Mouse (Mus musculus) heart, adult 2 months (tissue): ENCODE measurements around the gene Daam2.

ENCODE experiments used
- CTCF ChIP-seq: fragments of 200-600 bp; IDR thresholded peaks from 2 replicates; pipeline ENCODE4 v1.8.1; 2022; ENCODE audit warnings: antibody characterized with exemption, mild to moderate bottlenecking, moderate library complexity
- EP300 ChIP-seq: fragments of 200-500 bp; IDR thresholded peaks from 2 replicates; pipeline ENCODE4 v1.6.1; 2011; ENCODE audit warnings: low read depth, low read length, control low read depth; ENCODE audit not compliant: insufficient read depth
- POLR2A ChIP-seq: fragments of 200-500 bp; IDR thresholded peaks from 2 replicates; pipeline ENCODE4 v1.6.1; 2011; ENCODE audit warnings: mild to moderate bottlenecking, low read depth, low read length, control low read depth; ENCODE audit not compliant: insufficient read depth

DNA sequence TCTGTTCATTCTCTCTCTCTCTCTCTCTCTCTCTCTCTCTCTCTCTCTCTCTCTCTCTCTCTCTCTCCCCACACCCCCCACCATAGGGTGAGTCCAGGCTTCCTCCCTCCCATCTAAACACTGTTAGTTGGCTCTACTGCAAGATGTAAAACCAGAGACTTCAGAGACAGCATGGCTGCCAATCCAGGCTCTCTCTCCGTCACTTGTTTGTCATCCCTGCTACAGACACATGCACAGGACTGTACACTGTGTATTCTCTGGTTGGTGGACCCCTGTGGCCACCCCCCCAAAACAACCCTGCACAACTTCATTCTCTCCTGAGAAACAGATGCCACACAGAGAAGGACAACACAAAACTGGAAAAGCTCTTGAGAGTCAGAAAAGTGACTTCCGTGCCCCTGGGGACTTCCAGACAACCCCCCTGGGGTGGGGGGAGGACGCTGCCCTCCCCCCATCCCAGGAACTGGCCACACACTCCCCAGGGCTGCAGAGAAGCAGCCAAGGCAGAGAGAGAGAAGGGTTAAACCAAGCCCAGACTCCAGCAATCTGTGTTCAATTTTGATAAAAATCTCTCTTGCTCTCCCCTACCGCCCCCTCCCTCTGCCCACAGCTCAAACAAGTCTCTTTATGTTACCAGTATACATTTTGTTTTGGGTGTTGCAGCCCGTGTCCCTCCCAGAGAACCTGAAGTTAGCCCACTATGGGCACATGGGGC lies 1.3 kb downstream of the Daam2 start:
- TF ChIP-seq CTCF (no peak), POLR2A (no peak), EP300 (no peak)
